Mouse (Mus musculus) neutrophil, adult 5-6 weeks (primary cell): Measurements from ENCODE around the gene Msgn1. TPM values are rescaled to one million over a fixed set of nuclear protein-coding genes. Genes with fewer than 3 reads are reported as not detected.

ENCODE experiments used
- ATAC-seq: fragments of 151-379, 151-347 bp; 2 replicates; pipeline ENCODE4 v1.8.0; 2017; ENCODE audit warnings: mild to moderate bottlenecking, moderate TSS enrichment; ENCODE audit not compliant: insufficient number of reproducible peaks, poor library complexity, low FRiP score, severe bottlenecking; ENCODE audit errors: extremely low read depth
- total RNA-seq: library from RNA; stranded (forward); fragments of 200-1000 nt; gene quantifications from 2 replicates; pipeline ENCODE4 v1.2.3, GENCODE M21; 2017

Gene Msgn1
- total RNA-seq, 1 experiment from 2014 or later, result not detected

- no peak for ATAC-seq
These were observed 4.8 kb downstream of the Msgn1 start for GRCm38 (mm10) chr12:11203694-11204665.

GRCm38 (mm10) chr12:11202476-11202875 lies 6.3 kb downstream of the Msgn1 start:
- ATAC-seq, result no peak

- ATAC-seq, result peak; percentile 42; the same call in 1 of the 2 replicates
These were observed 8.1 kb downstream of the Msgn1 start for GRCm38 (mm10) chr12:11200711-11201110.

- ATAC-seq, result no peak
These were observed 10.2 kb downstream of the Msgn1 start for GRCm38 (mm10) chr12:11198551-11198950.

GRCm38 (mm10) chr12:11198026-11198425 lies 10.7 kb downstream of the Msgn1 start:
- no peak for ATAC-seq

GRCm38 (mm10) chr12:11196830-11197229 lies 11.9 kb downstream of the Msgn1 start:
- no peak for ATAC-seq

GRCm38 (mm10) chr12:11196142-11196597 lies 12.6 kb downstream of the Msgn1 start:
- peak; percentile 81 for ATAC-seq

GRCm38 (mm10) chr12:11195031-11195430 lies 13.7 kb downstream of the Msgn1 start:
- ATAC-seq, result no peak

GRCm38 (mm10) chr12:11178486-11179154 lies 30.2 kb downstream of the Msgn1 start:
- ATAC-seq, result peak; percentile 76

GRCm38 (mm10) chr12:11177408-11178394 lies 31.1 kb downstream of the Msgn1 start:
- no peak; the same call in 1 of the 2 replicates for ATAC-seq

- no peak for ATAC-seq
These were observed 50.1 kb downstream of the Msgn1 start for GRCm38 (mm10) chr12:11158670-11159069.

Other genes starting within 250 kb of the Msgn1 start
- not detected in 2 replicates for gene Kcns3, start 57.9 kb downstream of the Msgn1 start, total RNA-seq
- 1.2 and 1.4 TPM in 2 replicates for gene Gen1, start 56.8 kb upstream of the Msgn1 start, total RNA-seq
- 101 and 102 TPM in 2 replicates for gene Smc6, start 56.9 kb upstream of the Msgn1 start, total RNA-seq
- gene Vsnl1, start 227.6 kb upstream of the Msgn1 start, total RNA-seq, result not detected in 2 replicates
- gene Rad51ap2, start 247.1 kb upstream of the Msgn1 start, total RNA-seq, result 0.12 TPM in 1 of 2 replicates, not detected in the other